12 mouse cellular contexts compared by ENCODE assay signal in the genomic region with DNA sequence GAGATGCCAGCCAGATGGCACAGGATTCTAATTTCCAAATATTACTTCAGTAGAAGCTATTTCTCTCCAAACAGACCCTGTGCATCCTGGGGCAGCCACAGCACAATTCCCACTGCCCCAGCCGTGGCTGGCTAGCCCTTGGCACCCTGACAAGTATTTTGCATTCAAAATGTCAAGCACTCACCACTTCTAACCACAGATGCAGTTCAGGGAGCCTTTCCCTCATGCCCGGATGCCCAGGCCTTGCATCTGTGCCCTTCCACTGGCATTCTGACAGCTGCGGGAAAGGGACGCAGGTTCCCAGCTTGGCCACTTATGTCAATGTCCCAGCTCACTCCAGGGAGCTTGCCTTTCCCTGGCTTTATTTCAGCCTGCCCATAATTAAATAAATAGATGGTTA.
DNase-seq lines count a peak whose midpoint lies in the region; ATAC-seq lines count a peak whose summit lies in the region.
"Had no signal": no experiment of that assay in that cellular context is flagged by ENCODE, and none has a peak within 500 bp of the region (broad histone marks: within the 10 kb centered on the region; RNA-seq: fewer than 3 reads in every experiment).

No protein-coding gene starts in this region.

- 0 out of 2 replicates have a peak, but pooled peaks have one; percentile 38 for ATAC-seq in forebrain, embryonic 13.5 days
- ATAC-seq in forebrain, embryonic 11.5 days (replicated peaks; ENCODE audit: low FRiP score), result no peak
- ATAC-seq: intestine, embryonic 16.5 days had no signal

- H3K4me2 ChIP-seq in forebrain, embryonic 13.5 days, result no peak overlapping the region
- H3K4me2 ChIP-seq in forebrain, embryonic 11.5 days (ENCODE audit: low read depth, low read length, severe bottlenecking), result no peak overlapping the region
- H3K4me2 ChIP-seq: lung, embryonic 15.5 days; midbrain, embryonic 12.5 days had no signal

- H3K27me3 ChIP-seq in forebrain, embryonic 13.5 days, result no peaks in the 10 kb centered on the region
- H3K27me3 ChIP-seq in forebrain, embryonic 11.5 days (ENCODE audit: control insufficient read depth, insufficient read depth, low read length), result no peaks in the 10 kb centered on the region
- H3K27me3 ChIP-seq: lung, embryonic 15.5 days; midbrain, embryonic 12.5 days had no signal

- H3K4me1 ChIP-seq in forebrain, embryonic 13.5 days, result peaks cover 4% of the 10 kb centered on the region; the same call in 1 of the 2 replicates
- no peaks in the 10 kb centered on the region for H3K4me1 ChIP-seq in forebrain, embryonic 11.5 days (replicated peaks; ENCODE audit: control insufficient read depth, insufficient read depth, low read length)
- H3K4me1 ChIP-seq: lung, embryonic 15.5 days; midbrain, embryonic 12.5 days had no signal

- H3K36me3 ChIP-seq in forebrain, embryonic 13.5 days (ENCODE audit: poor library complexity, severe bottlenecking), result no peaks in the 10 kb centered on the region
- no peaks in the 10 kb centered on the region for H3K36me3 ChIP-seq in forebrain, embryonic 11.5 days (ENCODE audit: control insufficient read depth, insufficient read depth, low read length)
- H3K36me3 ChIP-seq: lung, embryonic 15.5 days; midbrain, embryonic 12.5 days had no signal

- no peak for DNase-seq in forebrain, embryonic 11.5 days (ENCODE audit: low spot score)
- peak; percentile 26 for DNase-seq in kidney, postnatal 14 days
- no peak for DNase-seq in kidney, adult 9 months
- peak; percentile 33 for DNase-seq in 3T3-L1 (ENCODE audit: low read depth, low spot score)
- peak; percentile 34 to 51 for DNase-seq in adrenal gland, postnatal 36 days
- DNase-seq in yolk sac, embryonic 10.5 days (ENCODE audit: low spot score), result no peak
- DNase-seq in gastrocnemius, adult 8-10 months (ENCODE audit: low spot score in 2 of 2), result no peak
- DNase-seq: layer of hippocampus, adult 9-11 months had no signal

- H3K9me3 ChIP-seq in forebrain, embryonic 13.5 days (replicated peaks), result no peaks in the 10 kb centered on the region
- no peaks in the 10 kb centered on the region for H3K9me3 ChIP-seq in forebrain, embryonic 11.5 days (ENCODE audit: control insufficient read depth, low read length)
- H3K9me3 ChIP-seq: lung, embryonic 15.5 days; midbrain, embryonic 12.5 days had no signal

- H3K27ac ChIP-seq in forebrain, embryonic 13.5 days, result no peak overlapping the region
- H3K27ac ChIP-seq in forebrain, embryonic 11.5 days (ENCODE audit: low read depth, low read length), result no peak overlapping the region
- H3K27ac ChIP-seq: lung, embryonic 15.5 days; midbrain, embryonic 12.5 days had no signal

- WGBS in forebrain, embryonic 13.5 days, result 66% methylated on average over 4 of the region's 4 CpGs
- WGBS in forebrain, embryonic 11.5 days, result 91% methylated on average over 4 of the region's 4 CpGs

- H3K9ac ChIP-seq in forebrain, embryonic 13.5 days, result no peak overlapping the region
- H3K9ac ChIP-seq in forebrain, embryonic 11.5 days (ENCODE audit: low read length), result no peak overlapping the region
- H3K9ac ChIP-seq: lung, embryonic 15.5 days; midbrain, embryonic 12.5 days had no signal

- no peak overlapping the region for H3K4me3 ChIP-seq in forebrain, embryonic 13.5 days
- no peak overlapping the region for H3K4me3 ChIP-seq in forebrain, embryonic 11.5 days (ENCODE audit: low read depth, low read length)
- H3K4me3 ChIP-seq: lung, embryonic 15.5 days; midbrain, embryonic 12.5 days had no signal

Comparison
In these comparisons a context has a peak if more than half of its experiments do, and no peak if none do; other contexts are left out.
1. DNase-seq: peak in kidney, postnatal 14 days (single experiment), 3T3-L1 (single experiment) and adrenal gland, postnatal 36 days (2 of 2); none in forebrain, embryonic 11.5 days (single experiment), kidney, adult 9 months (single experiment), yolk sac, embryonic 10.5 days (single experiment) and gastrocnemius, adult 8-10 months (0 of 2).